Mouse (Mus musculus) CH12.LX (cell line): ENCODE results near the gene Cdca5. TPM values are rescaled to one million over a fixed set of nuclear protein-coding genes. Genes with fewer than 3 reads are reported as not detected.
A peak's percentile ranks its signal among the peaks of the same experiment; 100 is the strongest.

Source experiments
- DNase-seq: peaks from one replicate; pipeline ENCODE4 v3.0.0-alpha.2; 2013; ENCODE audit errors: extremely low read depth
- H3K27ac ChIP-seq: 2 replicates; pipeline ENCODE4 v1.5.1; 2012; ENCODE audit warnings: low read depth, mild to moderate bottlenecking, control low read depth, moderate library complexity; ENCODE audit not compliant: insufficient read depth
- H3K27me3 ChIP-seq: replicated peaks from 2 replicates; pipeline ENCODE3; 2012; ENCODE audit warnings: inconsistent platforms
- H3K36me3 ChIP-seq, 2 experiments: replicated peaks in 1 of 2; 2 replicates each; pipeline versions ENCODE3 to v1.6.1; 2012; ENCODE audit warnings: inconsistent platforms in 1 of 2, low read length in 1 of 2, mild to moderate bottlenecking in 1 of 2, mixed read lengths in 1 of 2, moderate library complexity in 1 of 2; ENCODE audit not compliant: control insufficient read depth in 1 of 2, insufficient read depth in 1 of 2
- H3K4me1 ChIP-seq, 2 experiments: 2 replicates each; pipeline ENCODE4 v1.6.1; 2012; ENCODE audit warnings: inconsistent platforms in 1 of 2, moderate library complexity in 1 of 2; ENCODE audit not compliant: insufficient read depth in 2 of 2, control insufficient read depth in 1 of 2
- H3K4me2 ChIP-seq: 2 replicates; pipeline ENCODE4 v1.6.1; 2012; ENCODE audit warnings: low read depth, mild to moderate bottlenecking, control low read depth; ENCODE audit not compliant: poor library complexity, insufficient read depth, severe bottlenecking
- H3K4me3 ChIP-seq, 3 experiments: fragments of 150-350 bp in 1 of 3; sonication (generic) in 1 of 3; replicated peaks in 1 of 3; 2 replicates each; pipeline versions ENCODE3 to v1.5.1; 2011 to 2012; ENCODE audit warnings: low read depth in 2 of 3, low read length in 2 of 3, mild to moderate bottlenecking in 2 of 3, moderate library complexity in 2 of 3, control low read depth in 1 of 3, improper control_type of control experiment in 1 of 3, inconsistent platforms in 1 of 3, mixed read lengths in 1 of 3; ENCODE audit not compliant: poor library complexity in 1 of 3
- H3K79me2 ChIP-seq: replicated peaks from 2 replicates; pipeline ENCODE4 v1.6.1; 2012; ENCODE audit warnings: mild to moderate bottlenecking, moderate library complexity; ENCODE audit not compliant: control insufficient read depth, poor library complexity, insufficient read depth, severe bottlenecking; ENCODE audit errors: extremely low read depth
- H3K9ac ChIP-seq: 2 replicates; pipeline ENCODE4 v1.6.1; 2012; ENCODE audit warnings: low read depth, mild to moderate bottlenecking, control low read depth, moderate library complexity; ENCODE audit not compliant: insufficient read depth
- H3K9me3 ChIP-seq: replicated peaks from 2 replicates; pipeline ENCODE3; 2012; ENCODE audit warnings: low read length, inconsistent platforms, mixed read lengths
- BHLHE40 ChIP-seq: IDR thresholded peaks from 2 replicates; pipeline ENCODE4 v1.6.1; 2011; ENCODE audit warnings: mild to moderate bottlenecking, low read depth, low read length, improper control_type of control experiment
- CHD1 ChIP-seq: IDR thresholded peaks from 2 replicates; pipeline ENCODE4 v1.6.1; 2012; ENCODE audit warnings: low read depth, low read length, improper control_type of control experiment, inconsistent platforms
- CTCF ChIP-seq, 2 experiments: IDR thresholded peaks in 1 of 2; conservative IDR thresholded peaks in 1 of 2; 2 replicates each; pipeline ENCODE4 v1.5.1; 2011 to 2012; ENCODE audit warnings: low read depth in 2 of 2, low read length in 2 of 2, improper control_type of control experiment in 1 of 2, inconsistent platforms in 1 of 2, mild to moderate bottlenecking in 1 of 2, moderate library complexity in 1 of 2
- ELF1 ChIP-seq: IDR thresholded peaks from 2 replicates; pipeline ENCODE4 v1.6.1; 2014; ENCODE audit warnings: low read depth, mild to moderate bottlenecking, inconsistent platforms, low read length, improper control_type of control experiment
- HCFC1 ChIP-seq: IDR thresholded peaks from 2 replicates; pipeline ENCODE4 v1.6.1; 2012; ENCODE audit warnings: low read depth, mild to moderate bottlenecking, inconsistent platforms, low read length, improper control_type of control experiment
- JUN ChIP-seq: IDR thresholded peaks from 2 replicates; pipeline ENCODE4 v1.6.1; 2011; ENCODE audit warnings: low read depth, mild to moderate bottlenecking, low read length, improper control_type of control experiment, moderate library complexity; ENCODE audit not compliant: insufficient read depth
- JUND ChIP-seq: conservative IDR thresholded peaks from 2 replicates; pipeline ENCODE4 v1.6.1; 2011; ENCODE audit warnings: low read depth, low read length, improper control_type of control experiment
- MAFK ChIP-seq: IDR thresholded peaks from 2 replicates; pipeline ENCODE4 v1.6.1; 2011; ENCODE audit warnings: low read length, improper control_type of control experiment; ENCODE audit not compliant: insufficient replicate concordance
- MAX ChIP-seq: IDR thresholded peaks from 2 replicates; pipeline ENCODE4 v1.6.1; 2011; ENCODE audit warnings: low read length, improper control_type of control experiment
- MAZ ChIP-seq: IDR thresholded peaks from 2 replicates; pipeline ENCODE4 v1.6.1; 2012; ENCODE audit warnings: low read depth, mild to moderate bottlenecking, inconsistent platforms, low read length, improper control_type of control experiment, moderate library complexity
- MEF2A ChIP-seq: IDR thresholded peaks from 2 replicates; pipeline ENCODE4 v1.6.1; 2014; ENCODE audit warnings: low read depth, mild to moderate bottlenecking, inconsistent platforms, low read length, improper control_type of control experiment, borderline replicate concordance
- NRF1 ChIP-seq: IDR thresholded peaks from 2 replicates; pipeline ENCODE4 v1.6.1; 2014; ENCODE audit warnings: low read depth, mild to moderate bottlenecking, inconsistent platforms, low read length, improper control_type of control experiment, moderate library complexity
- PAX5 ChIP-seq: IDR thresholded peaks from 2 replicates; pipeline ENCODE4 v1.6.1; 2012; ENCODE audit warnings: low read length, inconsistent platforms, mixed read lengths
- POLR2A ChIP-seq: IDR thresholded peaks from 2 replicates; pipeline ENCODE4 v1.6.1; 2011; ENCODE audit warnings: low read depth, mild to moderate bottlenecking, improper control_type of control experiment, low read length
- POLR2AphosphoS2 ChIP-seq: IDR thresholded peaks from 2 replicates; pipeline ENCODE4 v1.6.1; 2011; ENCODE audit warnings: low read depth, low read length, improper control_type of control experiment
- RCOR1 ChIP-seq: conservative IDR thresholded peaks from 2 replicates; pipeline ENCODE4 v1.6.1; 2012; ENCODE audit warnings: low read depth, mild to moderate bottlenecking, inconsistent platforms, low read length, improper control_type of control experiment
- SIN3A ChIP-seq: IDR thresholded peaks from 2 replicates; pipeline ENCODE4 v1.6.1; 2012; ENCODE audit warnings: low read length, improper control_type of control experiment, inconsistent platforms
- TBP ChIP-seq: conservative IDR thresholded peaks from 2 replicates; pipeline ENCODE4 v1.6.1; 2011; ENCODE audit warnings: low read depth, low read length, improper control_type of control experiment
- USF2 ChIP-seq: conservative IDR thresholded peaks from 2 replicates; pipeline ENCODE4 v1.6.1; 2011; ENCODE audit warnings: low read depth, low read length, improper control_type of control experiment
- ZC3H11A ChIP-seq: IDR thresholded peaks from 2 replicates; pipeline ENCODE4 v1.6.1; 2012; ENCODE audit warnings: low read depth, mild to moderate bottlenecking, inconsistent platforms, low read length, improper control_type of control experiment
- ZKSCAN1 ChIP-seq: IDR thresholded peaks from 2 replicates; pipeline ENCODE4 v1.6.1; 2012; ENCODE audit warnings: low read depth, inconsistent platforms, low read length, improper control_type of control experiment, borderline replicate concordance
- ZMIZ1 ChIP-seq: IDR thresholded peaks from 2 replicates; pipeline ENCODE4 v1.6.1; 2012; ENCODE audit warnings: low read depth, mild to moderate bottlenecking, inconsistent platforms, low read length, improper control_type of control experiment
- ZNF384 ChIP-seq: IDR thresholded peaks from 2 replicates; pipeline ENCODE4 v1.6.1; 2012; ENCODE audit warnings: low read depth, low read length, improper control_type of control experiment, inconsistent platforms
- dilution Hi-C: fragments of 300-500 bp; cut with MboI; formaldehyde crosslinking; loops from 2 replicates; pipeline ENCODE4 v1.14.3; 2020; ENCODE audit warnings: low sequenced_read_pairs; ENCODE audit not compliant: extremely low pct_unique_long_range_greater_than_20kb, extremely low pct_ligation_motif_present
- in situ Hi-C: fragments of 300-500 bp; cut with MboI; formaldehyde crosslinking; loops from 3 replicates; pipeline ENCODE4 v1.14.3; 2019; ENCODE audit warnings: low sequenced_read_pairs, low pct_ligation_motif_present, low pct_unique_long_range_greater_than_20kb, mixed read lengths
- polyA plus RNA-seq: library from polyadenylated mRNA; unstranded; fragments of >175 nt; gene quantifications from 2 replicates; pipeline ENCODE4 v1.2.1, GENCODE M21; 2012; ENCODE audit warnings: low read depth; ENCODE audit not compliant: insufficient read length
- total RNA-seq, 2 experiments: library from RNA; depleted of rRNA; stranded (reverse); fragments of 300-350 nt in 1 of 2; fragments of >200 nt in 1 of 2; gene quantifications; 2 replicates each; pipeline ENCODE4 v1.2.3; 2012 to 2014

Gene Cdca5
- total and polyA plus RNA-seq, 3 experiments: 51.5 to 80.6 (median 62.7) TPM

- peak; percentile 100 for TF ChIP-seq SIN3A
Observed at GRCm38 (mm10) chr19:6084478-6085248, at the start of gene Cdca5, which contains the start of gene Zfpl1 (continued).

GRCm38 (mm10) chr19:6035966-6036585 lies 48.7 kb upstream of the Cdca5 start:
- no peaks in the 10 kb centered on the region for H3K27me3 ChIP-seq
- TF ChIP-seq ELF1: no peak
- TF ChIP-seq TBP: no peak
- no peak for TF ChIP-seq ZMIZ1
- TF ChIP-seq JUN: no peak
- no peak for TF ChIP-seq MAFK
- TF ChIP-seq ZNF384: no peak
- no peak for TF ChIP-seq USF2
- TF ChIP-seq CTCF (conservative IDR thresholded peaks at IDR 0.05 in 1 of 2, IDR thresholded peaks at IDR 0.05 in 1 of 2; ENCODE audit: low read depth in 2 of 2, low read length in 2 of 2): no peak
- no peak for TF ChIP-seq ZKSCAN1
- TF ChIP-seq PAX5: no peak
- no peak for TF ChIP-seq MEF2A
- no peak for TF ChIP-seq MAX
- H3K79me2 ChIP-seq: no peaks in the 10 kb centered on the region
- H3K4me1 ChIP-seq: peaks cover 0 to 3% of the 10 kb centered on the region in 2 experiments; a peak in 1 of 4 replicates
- no peaks in the 10 kb centered on the region for H3K36me3 ChIP-seq
- dilution Hi-C loops (no loop called here), in situ Hi-C loops (no loop called here)
- DNase-seq: no peak
- no peak overlapping the region for H3K4me2 ChIP-seq
- no peak overlapping the region for H3K9ac ChIP-seq
- no peak overlapping the region for H3K4me3 ChIP-seq
- no peaks in the 10 kb centered on the region for H3K9me3 ChIP-seq
- H3K27ac ChIP-seq: no peak overlapping the region

DNA sequence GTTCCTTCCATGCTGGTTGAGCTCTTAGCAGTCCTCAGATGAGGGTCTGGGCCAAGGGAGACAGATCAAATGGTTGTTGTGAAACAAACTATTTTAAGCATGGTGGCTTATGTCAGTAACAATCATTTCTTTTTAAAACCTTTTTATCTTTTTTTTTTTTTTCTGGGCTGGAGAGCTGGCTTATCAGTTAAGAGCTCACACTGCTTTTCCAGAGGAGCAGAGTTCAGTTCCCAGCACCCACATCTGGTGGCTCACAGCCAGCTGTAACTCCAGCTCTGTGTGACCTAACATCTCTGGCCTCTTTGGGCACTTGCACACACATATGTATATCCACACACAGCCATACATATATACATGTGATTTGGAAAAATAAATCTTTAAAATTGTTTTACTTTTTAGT lies 47.1 kb upstream of the Cdca5 start:
- Histone ChIP-seq H3K27me3 (no peaks in the 10 kb centered on the region), H3K9me3 (no peaks in the 10 kb centered on the region), H3K27ac (no peak overlapping the region), H3K36me3 (no peaks in the 10 kb centered on the region), H3K4me2 (no peak overlapping the region), H3K4me1 (peaks cover 12 to 18% of the 10 kb centered on the region in 2 experiments), H3K4me3 (no peak overlapping the region), H3K9ac (no peak overlapping the region), H3K79me2 (no peaks in the 10 kb centered on the region)
- no peak for TF ChIP-seq CHD1
- TF ChIP-seq HCFC1: no peak
- no peak for TF ChIP-seq PAX5
- no peak for TF ChIP-seq RCOR1
- no peak for TF ChIP-seq JUN
- no peak for TF ChIP-seq POLR2AphosphoS2
- no peak for TF ChIP-seq ZC3H11A
- no peak for TF ChIP-seq JUND
- TF ChIP-seq POLR2A: no peak
- no peak for TF ChIP-seq MEF2A
- no peak for TF ChIP-seq ZKSCAN1
- TF ChIP-seq BHLHE40: no peak
- TF ChIP-seq NRF1: no peak
- TF ChIP-seq USF2: no peak
- no peak for TF ChIP-seq MAZ
- no peak for TF ChIP-seq ELF1
- TF ChIP-seq SIN3A: no peak
- TF ChIP-seq ZMIZ1: no peak
- dilution Hi-C loops: no loop called here
- DNase-seq: no peak
- in situ Hi-C loops: no loop called here
